Mouse (Mus musculus) heart, embryonic 13.5 days (tissue): ENCODE data around the gene A930033H14Rik. TPM values are rescaled to one million over a fixed set of nuclear protein-coding genes. Genes with fewer than 3 reads are reported as not detected.
A peak's percentile ranks its signal among the peaks of the same experiment; 100 is the strongest.

Experiments
- ATAC-seq: fragments of 200-750 bp; cut with Nextera tagmentation; 2 replicates; pipeline ENCODE4 v1.8.0; 2017; ENCODE audit warnings: moderate TSS enrichment; ENCODE audit not compliant: insufficient number of reproducible peaks, low FRiP score, low TSS enrichment; ENCODE audit errors: extremely low read depth
- H3K27ac ChIP-seq: fragments of 300-500 bp; sonication (generic); replicated peaks from 2 replicates; pipeline ENCODE4 v1.5.1; 2015; ENCODE audit warnings: moderate library complexity, mild to moderate bottlenecking, inconsistent platforms
- H3K27me3 ChIP-seq: fragments of 300-500 bp; sonication (generic); replicated peaks from 2 replicates; pipeline ENCODE4 v1.6.1; 2015; ENCODE audit warnings: mild to moderate bottlenecking, inconsistent platforms
- H3K36me3 ChIP-seq: fragments of 300-500 bp; sonication (generic); 2 replicates; pipeline ENCODE4 v1.6.1; 2015; ENCODE audit warnings: mild to moderate bottlenecking, inconsistent platforms
- H3K4me1 ChIP-seq: fragments of 300-500 bp; sonication (generic); 2 replicates; pipeline ENCODE4 v1.6.1; 2015; ENCODE audit warnings: inconsistent platforms
- H3K4me2 ChIP-seq: fragments of 300-500 bp; sonication (generic); 2 replicates; pipeline ENCODE4 v1.6.1; 2015; ENCODE audit warnings: inconsistent platforms, mild to moderate bottlenecking, moderate library complexity
- H3K4me3 ChIP-seq: fragments of 300-500 bp; sonication (generic); 2 replicates; pipeline ENCODE4 v1.5.1; 2015; ENCODE audit warnings: moderate library complexity, mild to moderate bottlenecking, inconsistent platforms
- H3K9ac ChIP-seq: fragments of 300-500 bp; sonication (generic); 2 replicates; pipeline ENCODE4 v1.6.1; 2015; ENCODE audit warnings: inconsistent platforms, mild to moderate bottlenecking, moderate library complexity
- H3K9me3 ChIP-seq: fragments of 300-500 bp; sonication (generic); 2 replicates; pipeline ENCODE4 v1.6.1; 2016; ENCODE audit warnings: inconsistent platforms
- WGBS: fragments of 180-500 bp; shearing (Covaris S2); methylation state at CpG from one replicate; pipeline ENCODE4 v1.1.7; 2015; ENCODE audit warnings: mixed read lengths; 5-methylcytosine and 5-hydroxymethylcytosine counted together
- polyA plus RNA-seq: library from polyadenylated mRNA; unstranded; fragments of >200 nt; fragmentation: Nextera tagmentation; extraction: Ambion mirVana; gene quantifications from 2 replicates; pipeline ENCODE4 v1.2.1, GENCODE M21; 2015

A930033H14Rik gene
- polyA plus RNA-seq, 1 experiment from 2014 or later = 1.6 TPM

DNA sequence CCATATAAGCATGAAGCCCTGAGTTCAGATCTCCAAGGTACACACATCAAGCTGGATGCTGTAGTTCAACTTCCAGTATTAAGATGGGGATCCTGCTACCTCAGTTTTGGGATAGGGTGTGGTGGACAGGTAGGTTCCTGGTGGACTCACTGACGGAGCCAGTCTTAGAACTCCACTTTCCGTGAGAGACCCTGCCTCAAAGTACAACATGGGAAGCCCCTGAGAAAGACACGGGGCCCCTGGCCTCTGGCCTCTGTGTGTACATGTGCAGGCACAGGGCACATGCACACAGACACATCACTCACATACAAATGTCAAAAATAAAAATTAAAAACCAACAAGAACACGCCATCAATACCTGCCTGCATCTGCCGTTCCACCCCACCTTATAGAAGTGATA, 12.6 kb upstream of the A930033H14Rik start:
- WGBS = 86% methylated on average over 5 of the region's 5 CpGs
- H3K27ac ChIP-seq = no peak overlapping the region

DNA sequence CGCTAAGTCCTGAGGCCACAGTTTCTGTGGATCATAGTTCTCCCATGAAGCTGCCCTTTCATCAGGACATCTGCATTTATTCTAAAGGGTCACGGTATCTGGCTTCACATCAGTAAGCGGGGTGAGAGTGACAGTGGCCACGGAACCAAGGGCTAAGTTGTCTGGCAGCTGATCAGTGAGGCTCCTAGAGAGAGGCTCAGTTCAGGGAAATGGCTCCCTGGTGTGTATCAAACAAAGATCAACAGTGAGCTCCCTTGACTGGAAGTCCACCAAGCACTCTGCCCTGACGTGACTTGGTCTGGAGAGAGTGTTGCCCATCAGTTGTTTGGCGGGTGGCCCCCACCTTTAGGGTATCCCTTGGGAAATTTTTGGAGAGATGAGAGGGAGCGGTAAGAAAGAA, 11.4 kb upstream of the A930033H14Rik start:
- H3K27ac ChIP-seq = no peak overlapping the region
- H3K27me3 ChIP-seq = no peaks in the 10 kb centered on the region
- H3K4me1 ChIP-seq = peaks cover 40% of the 10 kb centered on the region
- H3K9ac ChIP-seq = no peak overlapping the region
- no peak overlapping the region for H3K4me3 ChIP-seq
- WGBS = 71% methylated on average over 7 of the region's 7 CpGs
- no peaks in the 10 kb centered on the region for H3K9me3 ChIP-seq
- no peak overlapping the region for H3K4me2 ChIP-seq
- peaks cover 42% of the 10 kb centered on the region for H3K36me3 ChIP-seq
- no peak for ATAC-seq

More for the DNA sequence above, 12.6 kb upstream of the A930033H14Rik start:
- no peak overlapping the region for H3K9ac ChIP-seq
- ATAC-seq = no peak
- H3K27me3 ChIP-seq = no peaks in the 10 kb centered on the region
- no peak overlapping the region for H3K4me3 ChIP-seq
- no peaks in the 10 kb centered on the region for H3K9me3 ChIP-seq
- no peak overlapping the region for H3K4me2 ChIP-seq
- peaks cover 38% of the 10 kb centered on the region for H3K36me3 ChIP-seq
- H3K4me1 ChIP-seq = peaks cover 32% of the 10 kb centered on the region

DNA sequence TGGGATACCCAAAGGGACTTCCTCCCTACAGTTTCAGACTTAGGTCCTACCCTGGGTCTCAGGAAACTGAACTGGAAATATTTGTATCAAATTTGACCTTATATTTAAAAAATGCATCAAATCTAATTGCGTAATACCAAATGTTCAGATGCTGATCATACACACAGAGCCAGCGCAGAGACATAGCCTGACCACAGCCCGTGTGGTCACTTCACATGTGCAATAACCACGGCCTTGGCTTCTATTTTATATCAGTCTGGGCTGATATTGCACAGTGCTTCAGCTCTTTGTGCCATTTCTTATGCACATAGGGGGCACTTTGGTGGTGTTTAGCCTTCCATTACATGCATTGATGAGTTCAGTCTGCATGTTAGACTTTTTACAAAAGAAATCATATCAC, 10.3 kb upstream of the A930033H14Rik start:
- H3K4me1 ChIP-seq = peaks cover 50% of the 10 kb centered on the region
- ATAC-seq = no peak
- no peak overlapping the region for H3K4me2 ChIP-seq
- H3K9me3 ChIP-seq = no peaks in the 10 kb centered on the region
- WGBS = 90% methylated on average over 4 of the region's 4 CpGs
- no peak overlapping the region for H3K27ac ChIP-seq
- peaks cover 45% of the 10 kb centered on the region for H3K36me3 ChIP-seq
- no peak overlapping the region for H3K9ac ChIP-seq
- H3K4me3 ChIP-seq = no peak overlapping the region
- no peaks in the 10 kb centered on the region for H3K27me3 ChIP-seq

DNA sequence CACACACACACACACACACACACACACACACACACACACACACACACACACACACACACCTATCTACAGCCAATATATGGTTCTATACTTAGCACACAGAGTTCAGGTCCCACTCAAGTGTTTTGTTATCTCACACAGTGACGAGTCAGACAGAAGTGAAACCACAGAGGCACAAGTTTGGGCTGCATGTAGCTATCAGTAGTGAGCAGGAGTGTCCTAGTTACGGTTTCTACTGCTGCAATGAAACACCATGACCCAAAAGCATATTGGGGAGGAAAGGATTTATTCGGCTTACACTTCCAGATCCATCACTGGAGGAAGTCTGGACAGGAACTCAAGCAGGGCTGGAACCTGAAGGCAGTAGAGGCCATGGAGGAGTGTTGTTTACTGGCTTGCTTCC, 9.1 kb upstream of the A930033H14Rik start:
- Histone ChIP-seq H3K9ac (no peak overlapping the region), H3K36me3 (peaks cover 52% of the 10 kb centered on the region), H3K27ac (peak overlapping the region; percentile 38; the same call in 1 of the 2 replicates), H3K9me3 (no peaks in the 10 kb centered on the region), H3K27me3 (no peaks in the 10 kb centered on the region), H3K4me3 (no peak overlapping the region), H3K4me2 (0 out of 2 replicates have a peak overlapping the region, but pooled peaks have one; percentile 24), H3K4me1 (peaks cover 55% of the 10 kb centered on the region)
- ATAC-seq = no peak
- WGBS = 43% methylated on average over 3 of the region's 3 CpGs

DNA sequence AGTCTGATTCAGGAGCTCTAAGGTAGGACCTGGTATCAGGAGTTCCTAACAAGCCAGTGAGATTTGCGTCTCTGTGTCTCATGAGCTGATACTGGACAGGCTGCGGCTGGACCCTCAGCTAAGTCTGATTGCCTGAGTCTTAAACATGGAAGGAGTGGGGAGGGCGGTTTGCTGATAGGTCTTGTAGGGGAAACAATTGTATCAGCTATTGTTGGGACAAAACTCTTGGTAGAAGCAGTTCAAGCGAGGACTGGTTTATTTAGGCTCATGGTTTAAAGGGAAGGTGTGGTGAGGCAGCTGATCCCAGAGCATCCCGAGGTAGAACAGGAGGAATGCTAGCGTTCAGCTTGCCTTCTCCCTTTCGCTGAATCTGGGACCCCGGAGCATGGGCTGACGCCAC, 8.2 kb upstream of the A930033H14Rik start:
- H3K36me3 ChIP-seq = peaks cover 60% of the 10 kb centered on the region
- no peak overlapping the region for H3K4me2 ChIP-seq
- no peak for ATAC-seq
- no peak overlapping the region for H3K27ac ChIP-seq
- peaks cover 51% of the 10 kb centered on the region for H3K4me1 ChIP-seq
- WGBS = 86% methylated on average over 9 of the region's 9 CpGs
- H3K9me3 ChIP-seq = no peaks in the 10 kb centered on the region
- no peak overlapping the region for H3K9ac ChIP-seq
- H3K4me3 ChIP-seq = no peak overlapping the region
- H3K27me3 ChIP-seq = no peaks in the 10 kb centered on the region

DNA sequence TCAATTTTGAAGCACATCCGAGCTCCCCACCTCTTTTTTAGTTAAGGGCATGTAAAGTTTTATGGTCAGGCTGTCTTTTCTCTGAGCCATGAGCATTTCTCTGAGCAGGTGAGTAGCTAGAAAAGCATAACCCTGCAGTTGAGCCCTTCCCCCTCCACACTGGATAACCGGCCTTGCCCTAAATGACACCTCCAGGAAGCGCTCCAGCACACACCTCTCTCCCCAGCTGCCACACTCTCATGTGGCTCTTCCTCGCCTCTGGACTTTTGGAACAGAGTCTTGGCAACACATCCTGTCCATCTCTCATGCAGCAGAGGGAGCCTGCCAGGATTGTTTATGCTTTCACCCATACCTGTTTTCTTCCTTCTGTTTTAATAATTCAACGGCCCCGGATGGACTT, 7.4 kb upstream of the A930033H14Rik start:
- Histone ChIP-seq H3K4me3 (no peak overlapping the region), H3K9ac (no peak overlapping the region), H3K4me1 (peaks cover 43% of the 10 kb centered on the region), H3K4me2 (no peak overlapping the region), H3K27ac (no peak overlapping the region), H3K27me3 (no peaks in the 10 kb centered on the region), H3K36me3 (peaks cover 65% of the 10 kb centered on the region), H3K9me3 (no peaks in the 10 kb centered on the region)
- WGBS = 77% methylated on average over 6 of the region's 6 CpGs
- no peak for ATAC-seq

DNA sequence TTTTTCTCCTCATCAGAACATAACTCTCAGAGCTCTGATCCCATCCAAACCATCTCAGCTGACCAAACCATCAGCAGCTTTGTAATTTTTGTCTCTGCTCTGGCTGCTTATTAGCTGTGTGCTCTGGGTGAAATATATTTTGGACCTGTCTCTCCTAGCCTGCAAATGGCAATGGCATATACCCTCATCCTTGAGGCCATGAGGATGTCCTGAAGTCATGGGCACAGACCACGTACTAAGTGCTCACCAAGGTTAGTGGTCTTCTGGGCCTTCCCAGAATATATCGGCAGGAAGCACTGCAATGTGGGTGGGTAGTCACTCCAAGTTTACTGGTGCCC, 6.4 kb upstream of the A930033H14Rik start:
- no peaks in the 10 kb centered on the region for H3K9me3 ChIP-seq
- no peak overlapping the region for H3K9ac ChIP-seq
- H3K36me3 ChIP-seq = peaks cover 58% of the 10 kb centered on the region
- ATAC-seq = no peak
- H3K27me3 ChIP-seq = no peaks in the 10 kb centered on the region
- no peak overlapping the region for H3K4me3 ChIP-seq
- H3K4me2 ChIP-seq = no peak overlapping the region
- WGBS = 71% methylated on average over 2 of the region's 2 CpGs
- peak overlapping the region; percentile 22 for H3K27ac ChIP-seq
- H3K4me1 ChIP-seq = peaks cover 47% of the 10 kb centered on the region

DNA sequence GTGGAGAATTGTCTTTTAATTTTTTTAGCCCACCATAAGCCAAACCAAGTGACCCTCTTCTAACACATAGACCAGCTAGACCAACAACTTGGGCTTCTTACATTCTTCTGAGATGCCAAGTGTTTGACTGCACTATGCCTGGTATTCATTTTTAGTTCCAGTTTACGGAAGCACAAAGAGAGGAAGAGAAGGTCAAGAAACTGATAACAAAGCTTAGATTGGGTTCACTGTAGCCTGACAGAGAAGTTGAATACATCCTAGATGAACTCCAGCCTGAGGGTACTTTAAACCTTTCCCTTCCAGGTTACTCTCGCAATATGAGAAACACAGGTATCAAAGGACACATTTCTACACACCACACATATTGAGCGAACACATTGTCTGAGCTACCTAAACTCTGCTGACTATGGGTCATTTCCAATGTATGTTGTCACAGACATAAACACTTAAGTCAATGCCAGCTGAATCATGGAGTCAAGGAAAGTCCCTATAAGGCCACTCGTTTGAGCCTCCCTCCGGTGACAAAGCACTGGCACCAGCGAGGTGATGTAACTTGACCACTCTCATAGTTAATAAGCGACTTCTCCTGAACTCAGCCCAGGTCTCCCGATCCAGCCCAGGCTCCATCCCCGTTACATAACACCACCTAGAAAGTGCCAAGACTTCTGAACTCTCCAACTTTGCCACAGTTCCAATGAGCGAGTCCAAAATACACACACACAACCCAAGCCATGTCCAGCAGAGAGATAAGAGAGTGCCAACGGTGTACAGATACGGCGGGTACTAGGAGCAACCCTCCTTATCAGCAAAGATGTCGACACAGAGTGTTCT, 5.8 kb upstream of the A930033H14Rik start:
- no peak overlapping the region for H3K4me2 ChIP-seq
- H3K27me3 ChIP-seq = no peaks in the 10 kb centered on the region
- H3K4me3 ChIP-seq = no peak overlapping the region
- no peaks in the 10 kb centered on the region for H3K9me3 ChIP-seq
- H3K36me3 ChIP-seq = peaks cover 52% of the 10 kb centered on the region
- no peak overlapping the region for H3K9ac ChIP-seq
- peaks cover 49% of the 10 kb centered on the region for H3K4me1 ChIP-seq
- WGBS = 38% methylated on average over 14 of the region's 14 CpGs
- peak overlapping the region; percentile 22 for H3K27ac ChIP-seq
- no peak for ATAC-seq

DNA sequence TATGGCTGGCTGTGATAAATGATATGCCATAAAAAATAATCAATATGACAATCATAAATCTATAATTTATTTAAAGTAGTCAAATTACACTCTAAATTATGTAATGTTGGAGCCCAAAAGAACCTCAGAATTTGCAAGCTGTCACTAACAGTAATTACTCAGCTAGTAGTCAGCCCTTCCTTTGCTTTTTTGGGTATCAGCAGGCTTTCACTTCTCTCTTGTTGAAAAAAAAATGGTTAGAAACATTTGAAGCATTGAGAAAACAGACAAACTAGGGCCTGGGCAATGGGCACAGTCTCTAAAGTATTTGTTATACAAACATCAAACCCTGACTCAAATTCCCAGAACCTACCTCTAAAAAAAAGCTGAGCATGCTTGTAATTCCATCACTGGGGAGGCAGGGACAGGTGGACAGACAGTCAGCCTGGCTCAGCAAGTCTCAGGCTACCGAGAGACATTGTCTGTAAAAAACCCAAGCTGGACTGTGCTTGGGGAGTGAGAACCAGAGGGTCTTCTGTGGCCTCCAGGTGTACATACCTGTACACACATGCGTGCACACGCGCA, 4.3 kb upstream of the A930033H14Rik start:
- no peak overlapping the region for H3K9ac ChIP-seq
- no peak overlapping the region for H3K4me2 ChIP-seq
- no peak for ATAC-seq
- peaks cover 45% of the 10 kb centered on the region for H3K36me3 ChIP-seq
- WGBS = 86% methylated on average over 4 of the region's 4 CpGs
- no peak overlapping the region for H3K27ac ChIP-seq
- no peak overlapping the region for H3K4me3 ChIP-seq
- H3K9me3 ChIP-seq = no peaks in the 10 kb centered on the region
- H3K27me3 ChIP-seq = no peaks in the 10 kb centered on the region
- H3K4me1 ChIP-seq = peaks cover 46% of the 10 kb centered on the region

DNA sequence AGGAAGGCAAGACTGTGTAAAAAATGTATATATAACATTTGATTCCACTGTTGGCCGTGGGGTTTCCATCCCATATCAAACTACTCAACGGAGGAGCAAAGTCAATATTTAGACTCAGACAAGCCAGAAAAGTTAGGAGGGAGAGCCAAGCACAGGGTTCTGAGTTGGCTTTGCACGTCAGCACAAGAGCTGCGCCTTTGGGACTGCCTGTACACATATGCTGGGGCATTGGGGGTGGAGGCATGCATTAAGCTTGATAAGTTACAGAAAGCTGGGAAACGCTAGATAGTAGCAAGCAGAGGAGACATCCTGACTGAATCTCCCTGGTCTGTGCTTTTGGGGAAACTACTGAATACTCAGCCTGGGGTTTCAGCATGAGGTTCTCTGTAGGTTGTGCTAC, 1.1 kb upstream of the A930033H14Rik start:
- H3K27me3 ChIP-seq = no peaks in the 10 kb centered on the region
- no peak for ATAC-seq
- H3K4me2 ChIP-seq = peak overlapping the region; percentile 84
- no peaks in the 10 kb centered on the region for H3K9me3 ChIP-seq
- H3K9ac ChIP-seq = peak overlapping the region; percentile 95
- peak overlapping the region; percentile 75 for H3K4me3 ChIP-seq
- 6% methylated on average over 5 of the region's 5 CpGs for WGBS
- H3K27ac ChIP-seq = peak overlapping the region; percentile 100
- peaks cover 44% of the 10 kb centered on the region for H3K36me3 ChIP-seq
- H3K4me1 ChIP-seq = peaks cover 33% of the 10 kb centered on the region

DNA sequence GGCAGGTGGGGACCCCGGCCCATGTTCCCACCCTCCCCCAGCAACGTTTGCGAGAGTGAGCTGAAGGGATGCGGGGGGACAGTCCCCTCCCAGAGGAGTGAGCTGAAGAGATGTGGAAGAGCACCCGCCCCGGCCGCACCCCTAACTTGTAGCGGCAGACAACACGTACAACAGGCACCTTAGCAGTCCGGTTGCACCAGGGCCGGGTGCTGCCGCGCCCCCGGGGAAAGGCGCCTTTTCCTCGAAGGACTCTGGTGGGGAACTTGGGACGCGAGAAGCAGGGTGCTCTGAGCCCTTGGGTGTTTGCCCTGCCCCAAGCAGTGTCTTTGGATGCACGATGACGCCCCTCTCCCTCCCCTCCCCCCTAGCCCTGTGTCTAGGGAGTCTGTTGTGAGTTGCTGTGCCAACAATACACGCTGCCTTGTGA, 566 bp upstream of the A930033H14Rik start:
- Histone ChIP-seq H3K9ac (peak overlapping the region; percentile 95), H3K36me3 (peaks cover 42% of the 10 kb centered on the region), H3K27ac (peak overlapping the region; percentile 100), H3K9me3 (peaks cover 4% of the 10 kb centered on the region; the same call in 1 of the 2 replicates), H3K4me2 (peak overlapping the region; percentile 84), H3K4me3 (peak overlapping the region; percentile 75), H3K27me3 (no peaks in the 10 kb centered on the region), H3K4me1 (peaks cover 28% of the 10 kb centered on the region)
- no peak for ATAC-seq
- under 1% methylated on average over 21 of the region's 21 CpGs for WGBS

DNA sequence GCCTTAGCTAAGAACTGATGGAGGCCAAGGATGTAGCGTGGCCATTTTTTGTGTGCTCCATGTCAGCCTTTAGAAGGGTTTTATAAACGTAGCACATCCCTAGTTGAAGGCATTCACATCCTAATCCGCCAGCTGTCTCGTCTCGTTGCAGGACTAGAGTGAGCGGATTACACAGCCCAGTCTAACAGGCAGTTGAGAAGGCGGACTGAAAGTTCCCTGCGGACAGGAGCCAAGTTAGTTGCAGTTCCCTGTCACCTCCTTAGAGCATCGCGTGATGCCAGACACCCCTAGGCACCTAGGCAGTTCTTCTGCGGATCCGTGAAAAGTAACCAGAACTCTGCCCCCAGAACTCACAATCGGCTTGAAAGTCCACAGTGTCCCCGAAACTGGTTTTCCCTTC, 922 bp downstream of the A930033H14Rik start:
- 3% methylated on average over 14 of the region's 14 CpGs for WGBS
- Histone ChIP-seq H3K4me3 (peak overlapping the region; percentile 75), H3K27me3 (no peaks in the 10 kb centered on the region), H3K9me3 (peaks cover 4% of the 10 kb centered on the region; the same call in 1 of the 2 replicates), H3K36me3 (peaks cover 33% of the 10 kb centered on the region), H3K4me2 (peak overlapping the region; percentile 84), H3K4me1 (peaks cover 21% of the 10 kb centered on the region), H3K27ac (peak overlapping the region; percentile 100), H3K9ac (peak overlapping the region; percentile 95)
- no peak for ATAC-seq
